Mouse (Mus musculus) liver, embryonic 14.5 days (tissue): Measurements from ENCODE around the gene Reep6.

ENCODE experiments used
- CTCF ChIP-seq: IDR thresholded peaks from 2 replicates; pipeline ENCODE4 v1.5.1; 2016; ENCODE audit warnings: antibody characterized with exemption, low read depth, control low read depth
- EP300 ChIP-seq: IDR thresholded peaks from 2 replicates; pipeline ENCODE4 v1.6.1; 2016; ENCODE audit warnings: antibody characterized with exemption, low read depth

DNA sequence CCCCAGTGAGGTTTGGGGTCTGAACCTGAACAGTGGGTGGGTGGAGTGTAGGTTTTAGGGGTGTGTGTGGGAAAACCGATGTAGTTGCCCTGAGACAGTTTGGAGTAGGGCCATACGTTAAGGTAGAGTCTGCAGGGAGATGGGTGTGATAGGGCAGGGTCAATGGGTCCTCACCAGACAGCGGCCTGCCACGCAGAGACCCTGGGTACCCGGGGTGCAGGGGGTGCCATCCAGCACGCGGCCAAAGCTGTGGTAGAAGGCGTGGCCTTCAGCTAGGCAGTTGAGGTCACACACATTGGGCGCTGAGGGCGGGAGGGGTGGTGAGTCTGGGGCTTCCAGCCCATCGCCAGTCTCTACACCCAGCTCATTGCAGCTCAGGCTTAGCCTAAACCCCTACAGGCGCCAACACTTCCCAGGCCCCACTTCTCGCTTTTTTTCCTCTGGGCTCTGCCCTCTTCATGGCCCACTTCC lies 13.7 kb downstream of the Reep6 start:
- no peak for TF ChIP-seq CTCF
- TF ChIP-seq EP300: no peak
